Mouse (Mus musculus): ENCODE measurements at regions not wholly inside any gene's neighbourhood (a gene's known extent, or its start where the extent isn't known, plus 50 kb on each side); places are given as distances from the start of the nearest gene placed in this dataset.

GRCm38 (mm10) chr16:26164066-26164465, 58.5 kb upstream of the P3h2 start:
- peak in 1 of 2 experiments; percentile 2 for DNase-seq

DNA sequence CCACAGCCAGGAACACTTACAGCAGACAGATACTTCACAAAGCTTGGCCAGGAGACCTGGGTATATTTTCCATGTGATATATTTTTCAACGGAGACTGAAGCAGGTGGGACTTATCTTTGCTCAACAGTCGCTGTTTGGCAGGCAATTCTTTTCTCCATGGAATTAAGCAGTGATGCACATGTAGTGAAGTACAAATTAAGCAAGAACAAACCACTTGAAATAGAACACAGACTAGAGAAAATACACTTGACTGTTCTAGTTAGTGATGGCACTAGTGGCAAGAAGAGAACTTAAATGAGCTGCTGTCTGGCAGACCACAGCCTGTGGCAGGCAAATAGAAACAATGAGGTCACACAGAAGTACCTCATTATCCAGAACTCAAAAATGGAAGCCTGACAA, 57.8 kb upstream of the P3h2 start:
- peak in 1 of 2 experiments; percentile 26 for DNase-seq

- no peak for DNase-seq
Observed at GRCm38 (mm10) chr16:26157606-26158005, 52.0 kb upstream of the P3h2 start.
